Mouse (Mus musculus): Measurements from ENCODE around the gene Fn3krp.
A peak's percentile ranks its signal among the peaks of the same experiment; 100 is the strongest.

Gene Fn3krp

GRCm38 (mm10) chr11:121420830-121421552 lies at the start of gene Fn3krp:
TSS of gene Fn3krp (plus strand) at chr11:121421401.
- peak; percentile 96 to 98 for DNase-seq (ENCODE audit: low spot score in 2 of 2)

GRCm38 (mm10) chr11:121373305-121373704 lies 47.9 kb upstream of the Fn3krp start:
- DNase-seq (ENCODE audit: low spot score in 2 of 2), result no peak

GRCm38 (mm10) chr11:121378644-121379043 lies 42.6 kb upstream of the Fn3krp start:
- no peak for DNase-seq (ENCODE audit: low spot score in 2 of 2)

GRCm38 (mm10) chr11:121380294-121380693 lies 40.9 kb upstream of the Fn3krp start:
- no peak for DNase-seq (ENCODE audit: low spot score in 2 of 2)

GRCm38 (mm10) chr11:121387750-121388553 lies 33.2 kb upstream of the Fn3krp start, which contains the start of gene Rab40b:
TSS of gene Rab40b (minus strand) at chr11:121388251.
- peak; percentile 52 to 88 for DNase-seq (ENCODE audit: low spot score in 2 of 2)

GRCm38 (mm10) chr11:121388554-121388945 lies 32.7 kb upstream of the Fn3krp start:
- DNase-seq (ENCODE audit: low spot score in 2 of 2), result no peak

- DNase-seq (ENCODE audit: low spot score in 2 of 2), result no peak
Measured at GRCm38 (mm10) chr11:121390793-121391192, 30.4 kb upstream of the Fn3krp start.

- DNase-seq (ENCODE audit: low spot score in 2 of 2), result no peak
Measured at GRCm38 (mm10) chr11:121392405-121392804, 28.8 kb upstream of the Fn3krp start.

- DNase-seq (ENCODE audit: low spot score in 2 of 2), result no peak
Measured at GRCm38 (mm10) chr11:121407366-121408155, 13.6 kb upstream of the Fn3krp start.

GRCm38 (mm10) chr11:121414762-121415161 lies 6.4 kb upstream of the Fn3krp start:
- DNase-seq (ENCODE audit: low spot score in 2 of 2), result no peak

GRCm38 (mm10) chr11:121415351-121415750 lies 5.8 kb upstream of the Fn3krp start:
- DNase-seq (ENCODE audit: low spot score in 2 of 2), result no peak

GRCm38 (mm10) chr11:121417971-121418370 lies 3.2 kb upstream of the Fn3krp start:
- DNase-seq (ENCODE audit: low spot score in 2 of 2), result no peak

- DNase-seq (ENCODE audit: low spot score in 2 of 2), result no peak
Measured at GRCm38 (mm10) chr11:121418932-121419331, 2.3 kb upstream of the Fn3krp start.

GRCm38 (mm10) chr11:121420379-121420778 lies 822 bp upstream of the Fn3krp start:
- DNase-seq (ENCODE audit: low spot score in 2 of 2), result no peak

- no peak for DNase-seq (ENCODE audit: low spot score in 2 of 2)
Measured at GRCm38 (mm10) chr11:121421553-121422173, 462 bp downstream of the Fn3krp start.

GRCm38 (mm10) chr11:121433397-121433796 lies 12.2 kb downstream of the Fn3krp start:
- no peak for DNase-seq (ENCODE audit: low spot score in 2 of 2)

- DNase-seq (ENCODE audit: low spot score in 2 of 2), result peak; percentile 76 to 79
Measured at GRCm38 (mm10) chr11:121434156-121435155, 13.3 kb downstream of the Fn3krp start, which contains the start of gene Fn3k. TSS of gene Fn3k (plus strand) at chr11:121434913.

- no peak for DNase-seq (ENCODE audit: low spot score in 2 of 2)
Measured at GRCm38 (mm10) chr11:121437236-121437635, 16.0 kb downstream of the Fn3krp start.

- DNase-seq (ENCODE audit: low spot score in 2 of 2), result no peak
Measured at GRCm38 (mm10) chr11:121439686-121440292, 18.6 kb downstream of the Fn3krp start.

- DNase-seq (ENCODE audit: low spot score in 2 of 2), result no peak
Measured at GRCm38 (mm10) chr11:121441653-121442052, 20.5 kb downstream of the Fn3krp start.
